Comparison of ENCODE assay signal across 23 mouse cellular contexts in the genomic region with DNA sequence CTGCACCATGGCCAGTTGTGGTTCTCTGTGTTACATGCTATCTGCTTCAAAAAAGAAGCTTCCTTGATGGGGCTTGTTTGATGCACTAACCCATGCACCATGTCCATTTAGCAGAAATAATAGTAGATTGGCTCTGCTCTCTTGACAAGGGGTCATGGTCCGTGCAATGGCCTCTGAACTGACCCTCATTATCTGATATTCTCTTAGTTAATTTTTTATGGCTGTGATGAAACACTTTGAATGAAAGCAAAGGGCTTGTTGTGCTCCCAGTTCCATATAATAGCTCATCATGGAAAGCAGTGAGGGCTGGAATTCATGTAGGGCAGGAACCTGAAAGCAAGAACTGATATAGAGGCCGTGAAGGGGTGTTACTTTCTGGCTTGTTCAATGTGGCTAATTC. TPM values are rescaled to one million over a fixed set of nuclear protein-coding genes. Genes with fewer than 3 reads are reported as not detected.
DNase-seq lines count a peak whose midpoint lies in the region; ATAC-seq and TF ChIP-seq lines count a peak whose summit lies in the region.
"Had no signal": no experiment of that assay in that cellular context is flagged by ENCODE, and none has a peak within 500 bp of the region (broad histone marks: within the 10 kb centered on the region; RNA-seq: fewer than 3 reads in every experiment).

No protein-coding gene starts in this region.

- H3K27me3 ChIP-seq in liver, adult 2 months (ENCODE audit: control insufficient read depth, insufficient read depth, low read length), result no peaks in the 10 kb centered on the region
- H3K27me3 ChIP-seq in liver, embryonic 11.5 days (replicated peaks; ENCODE audit: control insufficient read depth, insufficient read depth, low read length), result no peaks in the 10 kb centered on the region

- H3K4me2 ChIP-seq in liver, embryonic 11.5 days, result no peak overlapping the region

- ATAC-seq in liver, embryonic 11.5 days (replicated peaks; ENCODE audit: low FRiP score), result no peak
- ATAC-seq: activated CD4-positive, CD25-positive, alpha-beta regulatory T cell, adult 4 months; CD4-positive, CD25-positive, alpha-beta regulatory T cell, adult 4 months; Patski had no signal

- H3K4me3 ChIP-seq in liver, adult 2 months (ENCODE audit: insufficient read depth, low read depth, low read length), result no peak overlapping the region
- H3K4me3 ChIP-seq in liver, embryonic 11.5 days (ENCODE audit: low read depth, low read length), result no peak overlapping the region

- TF ChIP-seq POLR2A in liver, adult 2 months (IDR thresholded peaks at IDR 0.05; ENCODE audit: extremely low read depth, insufficient read depth, low read length), result no peak

- WGBS in liver, adult 2 months, result 28% methylated on average over 2 of the region's 2 CpGs
- 77% methylated on average over 2 of the region's 2 CpGs for whole genome bisulfite sequencing in liver, embryonic 11.5 days

- H3K9ac ChIP-seq in liver, adult 2 months (ENCODE audit: low read depth, low read length), result no peak overlapping the region
- H3K9ac ChIP-seq in liver, embryonic 11.5 days (ENCODE audit: low read depth, low read length), result no peak overlapping the region

- H3K27ac ChIP-seq in liver, adult 2 months (replicated peaks; ENCODE audit: insufficient read depth, low read depth, low read length), result 0 out of 2 replicates have a peak overlapping the region, but pooled peaks have one; percentile 12
- H3K27ac ChIP-seq in liver, embryonic 11.5 days (ENCODE audit: low read depth, low read length), result no peak overlapping the region

- no peak for TF ChIP-seq CTCF in liver, adult 2 months (IDR thresholded peaks at IDR 0.05; ENCODE audit: low read depth, low read length)

- no peaks in the 10 kb centered on the region for H3K9me3 ChIP-seq in liver, embryonic 11.5 days (ENCODE audit: control insufficient read depth, low read length)

- no peaks in the 10 kb centered on the region for H3K79me2 ChIP-seq in liver, adult 2 months (ENCODE audit: control insufficient read depth, insufficient read depth, low read length)

- no peaks in the 10 kb centered on the region for H3K36me3 ChIP-seq in liver, adult 2 months (ENCODE audit: control insufficient read depth, insufficient read depth, low read length)
- H3K36me3 ChIP-seq in liver, embryonic 11.5 days (ENCODE audit: control insufficient read depth, insufficient read depth, low read length), result no peaks in the 10 kb centered on the region
- H3K36me3 ChIP-seq: G1E had no signal

- peak; percentile 89 for DNase-seq in liver, adult 2 months (ENCODE audit: extremely low read depth, low read depth, low spot score)
- DNase-seq in liver, embryonic 11.5 days (ENCODE audit: low spot score), result no peak
- DNase-seq: adrenal gland, adult 2 months; adrenal gland, adult 8-10 months; adrenal gland, postnatal 10 days; adrenal gland, postnatal 14 days; adrenal gland, postnatal 25 days; adrenal gland, postnatal 36 days; B cell, adult 2 months; cerebellum, adult 11 months; cerebellum, adult 11-12 months; cerebellum, adult 18-20 months; cerebellum, adult 2 months had no signal

- peaks cover 8% of the 10 kb centered on the region; the same call in 1 of the 2 replicates for H3K4me1 ChIP-seq in liver, adult 2 months (ENCODE audit: control insufficient read depth, insufficient read depth, low read length)
- H3K4me1 ChIP-seq in liver, embryonic 11.5 days (replicated peaks; ENCODE audit: control insufficient read depth, insufficient read depth, low read length), result no peaks in the 10 kb centered on the region

RNA-seq across cellular contexts. Expression of gene Rtp2, which starts 12.8 kb away (rescaled TPM):
- total RNA-seq in liver, adult 2 months (2014; rRNA removed), result not detected in 2 replicates
- polyA plus RNA-seq in liver, adult 2 months (2012; rRNA removed), result not detected in 2 replicates
- polyA plus RNA-seq in liver, embryonic 11.5 days (2014; fragmentation: Nextera tagmentation; extraction: Ambion mirVana), result not detected in 2 replicates
- total RNA-seq: adrenal gland, adult 18-20 months; adrenal gland, adult 2 months; adrenal gland, adult 8-10 months; adrenal gland, postnatal 10 days; adrenal gland, postnatal 14 days; adrenal gland, postnatal 25 days; adrenal gland, postnatal 36 days; adrenal gland, postnatal 4 days; CH12.LX; G1E; MEL had no signal
- polyA plus RNA-seq: activated CD4-positive, CD25-positive, alpha-beta regulatory T cell, adult 4 months; adrenal gland, adult 2 months; C2C12; cerebellum, adult 2 months; G1E; Patski had no signal

RNA-seq across cellular contexts. Expression of gene Sst, which starts 28.7 kb away (rescaled TPM):
- total RNA-seq in liver, adult 2 months (2014; rRNA removed), result not detected in 2 replicates
- not detected in 2 replicates for polyA plus RNA-seq in liver, adult 2 months (2012; rRNA removed)
- polyA plus RNA-seq in liver, embryonic 11.5 days (2014; fragmentation: Nextera tagmentation; extraction: Ambion mirVana), result 0.33 TPM in 1 of 2 replicates, not detected in the other
- total RNA-seq: adrenal gland, adult 18-20 months; adrenal gland, postnatal 14 days; adrenal gland, postnatal 25 days; adrenal gland, postnatal 36 days; CH12.LX; ES-E14; G1E; MEL had no signal
- polyA plus RNA-seq: activated CD4-positive, CD25-positive, alpha-beta regulatory T cell, adult 4 months; adrenal gland, adult 2 months; C2C12; CD4-positive, CD25-positive, alpha-beta regulatory T cell, adult 4 months; G1E; Patski had no signal
